Mouse (Mus musculus) T-helper 1 cell (primary cell): ENCODE results near the gene Mvb12a.
"Not testable (repeated sequence)": the region's sequence is repeated elsewhere in the genome, so short reads cannot be mapped to it uniquely, and the experiment has no call there.

Source experiments
- in situ Hi-C: fragments of 300-600 bp; cut with MboI, MseI; formaldehyde crosslinking; loops from one replicate; pipeline ENCODE4 v1.15.1; 2025; ENCODE audit warnings: high pct_unique_total_duplicates

Mvb12a gene

GRCm38 (mm10) chr8:71542632-71543343 lies at the start of gene Mvb12a:
TSS of gene Mvb12a (plus strand) at chr8:71542922.
- in situ Hi-C loops, result no loop called here

GRCm38 (mm10) chr8:71495039-71495438 lies 47.7 kb upstream of the Mvb12a start:
- in situ Hi-C loops, result no loop called here

- in situ Hi-C loops, result no loop called here
Measured at GRCm38 (mm10) chr8:71495811-71496210, 46.9 kb upstream of the Mvb12a start.

- in situ Hi-C loops, result no loop called here
Measured at GRCm38 (mm10) chr8:71496481-71496880, 46.2 kb upstream of the Mvb12a start.

GRCm38 (mm10) chr8:71497077-71497645 lies 45.6 kb upstream of the Mvb12a start:
- in situ Hi-C loops, result no loop called here

- in situ Hi-C loops, result no loop called here
Measured at GRCm38 (mm10) chr8:71497881-71498501, 44.7 kb upstream of the Mvb12a start.

- in situ Hi-C loops, result no loop called here
Measured at GRCm38 (mm10) chr8:71498816-71499690, 43.7 kb upstream of the Mvb12a start.

GRCm38 (mm10) chr8:71504349-71504748 lies 38.4 kb upstream of the Mvb12a start:
- in situ Hi-C loops, result no loop called here

- in situ Hi-C loops, result no loop called here
Measured at GRCm38 (mm10) chr8:71505326-71505725, 37.4 kb upstream of the Mvb12a start.

GRCm38 (mm10) chr8:71505979-71506378 lies 36.7 kb upstream of the Mvb12a start:
- in situ Hi-C loops, result no loop called here

- in situ Hi-C loops, result no loop called here
Measured at GRCm38 (mm10) chr8:71507589-71508104, 35.1 kb upstream of the Mvb12a start.

- in situ Hi-C loops, result no loop called here
Measured at GRCm38 (mm10) chr8:71509316-71509715, 33.4 kb upstream of the Mvb12a start.

GRCm38 (mm10) chr8:71511644-71512043 lies 31.1 kb upstream of the Mvb12a start, which contains the start of gene Plvap:
TSS of gene Plvap (minus strand) at chr8:71511752.
- in situ Hi-C loops, result no loop called here

- in situ Hi-C loops, result no loop called here
Measured at GRCm38 (mm10) chr8:71513018-71513754, 29.5 kb upstream of the Mvb12a start.

GRCm38 (mm10) chr8:71515043-71515442 lies 27.7 kb upstream of the Mvb12a start:
- in situ Hi-C loops, result no loop called here

GRCm38 (mm10) chr8:71516786-71517185 lies 25.9 kb upstream of the Mvb12a start:
- in situ Hi-C loops, result no loop called here

- in situ Hi-C loops, result not testable (repeated sequence)
Measured at GRCm38 (mm10) chr8:71519037-71519825, 23.5 kb upstream of the Mvb12a start.

- in situ Hi-C loops, result loop anchor here (5.0 kb wide), 2 partner anchors 34 to 79 kb away; partner anchors contain the start of genes Ano8 and Gtpbp3
Measured at GRCm38 (mm10) chr8:71521634-71522033, 21.1 kb upstream of the Mvb12a start.

GRCm38 (mm10) chr8:71525226-71526050 lies 17.3 kb upstream of the Mvb12a start, which contains the start of gene Ccdc194:
TSS of gene Ccdc194 (minus strand) at chr8:71525711.
- in situ Hi-C loops, result no loop called here
